Comparison of ENCODE assay signal across 18 mouse cellular contexts in the genomic region with DNA sequence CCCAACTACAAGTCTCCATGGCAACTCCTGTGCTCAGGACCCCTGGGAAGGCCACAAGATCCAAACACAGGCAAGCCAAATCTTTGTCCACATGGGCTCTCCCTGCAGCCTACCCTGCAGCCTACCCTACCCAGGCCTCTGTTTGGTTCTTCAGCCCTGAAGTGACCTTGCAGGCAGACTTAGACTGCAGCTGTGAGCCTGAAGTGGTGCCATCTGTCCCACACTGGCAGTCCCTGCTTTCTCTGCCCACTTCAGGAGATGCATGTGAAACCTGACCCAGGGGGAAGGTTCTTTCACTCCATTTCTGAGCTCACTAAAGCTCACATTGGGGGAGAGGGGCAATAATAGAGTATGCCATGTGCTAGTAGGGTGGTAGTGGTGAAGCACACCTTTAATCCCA.
"Had no signal": no experiment of that assay in that cellular context is flagged by ENCODE, and none has a peak within 500 bp of the region (broad histone marks: within the 10 kb centered on the region; RNA-seq: fewer than 3 reads in every experiment).

No protein-coding gene starts in this region.

- H3K27me3 ChIP-seq: heart, embryonic 12.5 days; heart, embryonic 13.5 days; heart, embryonic 15.5 days; hindbrain, embryonic 12.5 days; hindbrain, embryonic 13.5 days; hindbrain, embryonic 15.5 days; intestine, embryonic 15.5 days; kidney, embryonic 15.5 days had no signal

- H3K4me3 ChIP-seq: heart, embryonic 10.5 days; heart, embryonic 12.5 days; heart, embryonic 13.5 days; heart, embryonic 15.5 days; hindbrain, embryonic 10.5 days; hindbrain, embryonic 12.5 days; hindbrain, embryonic 13.5 days; hindbrain, embryonic 15.5 days; intestine, embryonic 15.5 days; kidney, embryonic 15.5 days; layer of hippocampus, adult 2 months had no signal

- H3K4me2 ChIP-seq: heart, embryonic 11.5 days; heart, embryonic 12.5 days; heart, embryonic 13.5 days; heart, embryonic 15.5 days; hindbrain, embryonic 12.5 days; hindbrain, embryonic 13.5 days; hindbrain, embryonic 14.5 days; hindbrain, embryonic 15.5 days; intestine, embryonic 15.5 days; kidney, embryonic 15.5 days had no signal

- ATAC-seq: hindbrain, embryonic 16.5 days; hindbrain, postnatal 0 days; inflammation-experienced regulatory T-cells, adult 6 months; intestine, embryonic 15.5 days; intestine, embryonic 16.5 days; intestine, postnatal 0 days had no signal

- H3K36me3 ChIP-seq: heart, embryonic 10.5 days; heart, embryonic 12.5 days; heart, embryonic 13.5 days; heart, embryonic 15.5 days; hindbrain, embryonic 10.5 days; hindbrain, embryonic 12.5 days; hindbrain, embryonic 13.5 days; hindbrain, embryonic 15.5 days; intestine, embryonic 15.5 days; kidney, embryonic 15.5 days had no signal
